Mouse (Mus musculus) heart, embryonic 12.5 days (tissue): ENCODE data around the gene Tceal1. TPM values are rescaled to one million over a fixed set of nuclear protein-coding genes. Genes with fewer than 3 reads are reported as not detected.
A peak's percentile ranks its signal among the peaks of the same experiment; 100 is the strongest.
"Not testable (repeated sequence)": the region's sequence is repeated elsewhere in the genome, so short reads cannot be mapped to it uniquely, and the experiment has no call there.

Experiments used
- ATAC-seq: fragments of 200-750 bp; cut with Nextera tagmentation; 2 replicates; pipeline ENCODE4 v1.8.0; 2017; ENCODE audit warnings: moderate TSS enrichment, moderate library complexity; ENCODE audit not compliant: insufficient number of reproducible peaks, low FRiP score
- H3K27ac ChIP-seq: fragments of 300-500 bp; sonication (generic); 2 replicates; pipeline ENCODE4 v1.5.1; 2016; ENCODE audit warnings: mild to moderate bottlenecking, moderate library complexity; ENCODE audit not compliant: poor library complexity, severe bottlenecking
- H3K27me3 ChIP-seq: fragments of 300-500 bp; sonication (generic); replicated peaks from 2 replicates; pipeline ENCODE4 v1.6.1; 2016; ENCODE audit warnings: mild to moderate bottlenecking, moderate library complexity
- H3K36me3 ChIP-seq: fragments of 300-500 bp; sonication (generic); 2 replicates; pipeline ENCODE4 v1.6.1; 2016; ENCODE audit warnings: mild to moderate bottlenecking, moderate library complexity
- H3K4me1 ChIP-seq: fragments of 300-500 bp; sonication (generic); replicated peaks from 2 replicates; pipeline ENCODE4 v1.6.1; 2016; ENCODE audit warnings: mild to moderate bottlenecking
- H3K4me2 ChIP-seq: fragments of 300-500 bp; sonication (generic); 2 replicates; pipeline ENCODE4 v1.6.1; 2016; ENCODE audit warnings: mild to moderate bottlenecking, moderate library complexity
- H3K4me3 ChIP-seq: fragments of 300-500 bp; sonication (generic); 2 replicates; pipeline ENCODE4 v1.5.1; 2016; ENCODE audit warnings: mild to moderate bottlenecking
- H3K9ac ChIP-seq: fragments of 300-500 bp; sonication (generic); 2 replicates; pipeline ENCODE4 v1.6.1; 2016; ENCODE audit warnings: mild to moderate bottlenecking, moderate library complexity
- H3K9me3 ChIP-seq: fragments of 300-500 bp; sonication (generic); replicated peaks from 2 replicates; pipeline ENCODE4 v1.6.1; 2016; ENCODE audit warnings: mild to moderate bottlenecking, moderate library complexity
- WGBS: fragments of 180-500 bp; shearing (Covaris S2); methylation state at CpG from one replicate; pipeline ENCODE4 v1.1.7; 2016; 5-methylcytosine and 5-hydroxymethylcytosine counted together
- polyA plus RNA-seq: library from polyadenylated mRNA; unstranded; fragments of >200 nt; fragmentation: Nextera tagmentation; extraction: Ambion mirVana; gene quantifications from 2 replicates; pipeline ENCODE4 v1.2.1, GENCODE M21; 2016

Gene Tceal1
- polyA plus RNA-seq, 1 experiment from 2014 or later: 9.3 TPM

DNA sequence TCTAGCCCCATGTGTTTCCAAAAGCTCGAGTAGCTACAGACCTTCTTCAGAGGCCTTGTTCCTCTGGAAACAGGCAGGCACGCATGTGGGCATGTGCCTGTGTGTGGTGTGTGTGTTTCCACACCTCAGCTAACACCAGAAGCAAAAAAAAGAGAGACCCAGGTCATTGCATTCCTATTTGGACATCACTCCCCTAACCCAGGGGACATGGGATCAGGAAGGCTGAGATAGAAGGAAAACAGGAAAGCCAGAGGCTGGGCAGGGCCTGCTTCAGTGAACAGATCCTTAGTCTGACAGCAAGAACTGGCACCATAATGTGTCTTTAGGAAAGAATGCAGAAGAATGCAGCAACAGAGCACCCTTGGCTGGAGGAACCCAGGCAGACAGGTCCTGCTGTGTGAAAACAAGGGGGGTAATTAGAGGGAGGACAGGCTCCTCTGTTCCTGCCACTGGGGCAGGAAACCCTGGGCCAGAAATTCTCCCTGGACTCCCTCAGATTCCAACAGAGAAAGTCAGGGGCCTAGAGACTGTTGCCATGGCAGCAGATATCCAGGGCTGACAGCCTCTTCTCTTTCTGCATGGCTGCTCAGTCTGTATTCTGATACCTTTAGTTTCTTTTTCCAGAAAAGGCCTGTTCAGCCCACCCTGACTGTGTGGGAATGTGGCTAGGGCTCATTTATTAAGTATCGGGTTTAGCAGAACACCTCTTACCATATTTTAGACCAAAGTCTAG, 7.1 kb downstream of the Tceal1 start:
- 62% methylated on average over 3 of the region's 3 CpGs for WGBS
- not testable (repeated sequence) for H3K9me3 ChIP-seq, ATAC-seq

DNA sequence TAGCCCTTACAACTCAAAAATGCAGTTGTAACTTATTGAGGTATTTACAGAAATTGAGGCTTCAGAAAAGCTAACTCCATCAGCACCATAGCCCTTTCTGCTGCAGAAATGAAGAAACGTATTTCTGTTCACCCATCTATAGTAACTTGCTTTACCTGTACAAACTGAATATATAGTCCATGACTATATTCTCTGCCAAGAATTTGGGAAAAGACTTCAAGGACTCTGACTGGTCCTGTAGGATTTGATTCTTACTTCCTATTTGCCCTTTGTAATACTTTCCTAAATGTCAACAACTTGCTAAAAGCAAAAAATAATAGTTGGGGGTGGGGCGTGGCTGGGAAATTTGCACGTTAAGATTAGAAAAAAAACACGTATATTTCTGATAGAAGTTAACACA, 24.2 kb downstream of the Tceal1 start:
- H3K4me2 ChIP-seq: no peak overlapping the region
- no peak for ATAC-seq

More for the DNA sequence above, 7.1 kb downstream of the Tceal1 start:
- not testable (repeated sequence) for H3K27me3 ChIP-seq, H3K4me3 ChIP-seq, H3K27ac ChIP-seq, H3K4me2 ChIP-seq, H3K36me3 ChIP-seq, H3K9ac ChIP-seq, H3K4me1 ChIP-seq

DNA sequence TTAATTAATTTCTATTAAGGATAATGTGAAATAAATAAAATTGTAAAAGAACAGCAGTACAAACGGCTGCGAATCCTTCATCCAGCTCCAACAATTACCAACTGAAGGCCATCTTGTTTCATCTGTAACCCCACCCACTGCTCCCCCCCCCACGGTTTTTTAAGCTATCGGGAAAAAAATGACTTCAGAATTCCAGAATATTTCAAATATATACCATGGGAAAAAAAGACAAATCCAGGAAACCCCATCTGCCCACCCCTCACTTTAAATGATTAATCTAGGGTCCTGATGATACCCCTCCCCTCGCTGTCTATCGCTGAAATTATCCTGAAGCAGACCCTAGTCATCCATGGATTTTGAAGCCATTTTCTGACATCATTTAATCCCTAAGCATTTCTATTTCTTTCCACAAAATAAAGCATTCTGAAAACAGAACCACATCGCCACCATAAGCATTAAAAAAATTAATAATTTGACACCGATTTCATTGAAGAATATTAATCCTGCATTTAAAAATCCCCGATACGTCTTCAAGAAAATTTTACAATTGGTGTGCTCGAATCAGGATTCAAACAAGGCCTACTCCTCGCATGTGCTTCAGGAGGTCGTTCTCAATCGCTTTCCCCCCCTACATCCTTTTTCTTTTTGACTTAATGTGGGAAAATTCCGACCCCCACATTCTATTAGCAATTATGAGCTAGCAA, 32.5 kb downstream of the Tceal1 start:
- ATAC-seq: no peak
- peak overlapping the region; percentile 41 for H3K4me2 ChIP-seq
- H3K27me3 ChIP-seq: no peaks in the 10 kb centered on the region
- no peaks in the 10 kb centered on the region for H3K9me3 ChIP-seq
- 17% methylated on average over 15 of the region's 15 CpGs for WGBS
- H3K36me3 ChIP-seq: peaks cover 11% of the 10 kb centered on the region
- H3K4me3 ChIP-seq: peak overlapping the region; percentile 64
- H3K4me1 ChIP-seq: no peaks in the 10 kb centered on the region
- peak overlapping the region; percentile 78 for H3K9ac ChIP-seq
- H3K27ac ChIP-seq: peak overlapping the region; percentile 83; the same call in 1 of the 2 replicates

More for the DNA sequence above, 24.2 kb downstream of the Tceal1 start:
- H3K27ac ChIP-seq: no peak overlapping the region
- no peaks in the 10 kb centered on the region for H3K4me1 ChIP-seq
- no peaks in the 10 kb centered on the region for H3K9me3 ChIP-seq
- H3K9ac ChIP-seq: no peak overlapping the region
- peaks cover 11% of the 10 kb centered on the region for H3K36me3 ChIP-seq
- H3K4me3 ChIP-seq: no peak overlapping the region
- 75% methylated on average over 4 of the region's 4 CpGs for WGBS
- H3K27me3 ChIP-seq: no peaks in the 10 kb centered on the region

DNA sequence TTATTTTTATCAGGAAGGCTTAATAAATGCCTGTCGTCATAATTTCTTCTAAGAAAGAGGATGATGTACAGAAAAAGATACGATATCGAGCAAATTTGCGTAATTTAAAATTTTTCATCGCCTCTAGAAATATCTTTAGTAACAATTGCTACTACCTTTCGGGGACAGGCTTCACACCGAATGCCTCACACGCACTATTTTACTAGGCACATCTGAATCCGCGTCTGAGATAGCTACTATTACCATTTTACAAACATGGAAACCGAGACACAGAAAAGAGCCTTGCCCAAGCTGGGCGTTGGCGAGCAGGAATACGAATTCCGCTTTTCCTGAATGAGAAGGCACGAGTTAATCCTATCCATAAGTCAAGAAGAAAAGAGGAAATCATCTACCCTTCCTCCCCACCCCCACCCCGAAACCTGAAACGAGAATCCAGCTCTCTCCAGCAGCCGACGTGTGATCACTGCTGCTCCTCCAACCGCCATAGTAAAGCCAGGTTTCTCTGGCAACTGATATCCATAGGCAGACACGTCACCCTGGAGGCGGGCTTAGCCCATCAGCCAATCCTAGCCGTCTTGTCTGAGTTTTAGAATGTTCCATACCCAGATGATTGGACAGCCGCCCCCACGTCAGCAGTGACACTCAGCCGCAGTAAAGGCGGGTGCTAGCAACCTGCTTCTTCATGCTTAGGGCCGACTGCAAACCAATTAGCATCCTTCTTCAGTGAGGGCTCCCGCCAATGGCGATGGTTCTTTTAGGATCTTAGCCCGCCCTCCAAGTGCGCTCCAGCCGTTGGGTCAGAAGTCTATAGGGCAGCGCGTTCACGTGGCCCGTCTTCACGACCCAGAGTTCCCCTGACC, 33.2 kb downstream of the Tceal1 start:
- Histone ChIP-seq H3K9ac (peak overlapping the region; percentile 78), H3K4me1 (no peaks in the 10 kb centered on the region), H3K36me3 (peaks cover 7% of the 10 kb centered on the region), H3K4me2 (no peak overlapping the region), H3K27me3 (no peaks in the 10 kb centered on the region), H3K27ac (peak overlapping the region; percentile 91), H3K9me3 (no peaks in the 10 kb centered on the region), H3K4me3 (peak overlapping the region; percentile 64)
- 18% methylated on average over 39 of the region's 39 CpGs for WGBS
- ATAC-seq: peak; percentile 97

DNA sequence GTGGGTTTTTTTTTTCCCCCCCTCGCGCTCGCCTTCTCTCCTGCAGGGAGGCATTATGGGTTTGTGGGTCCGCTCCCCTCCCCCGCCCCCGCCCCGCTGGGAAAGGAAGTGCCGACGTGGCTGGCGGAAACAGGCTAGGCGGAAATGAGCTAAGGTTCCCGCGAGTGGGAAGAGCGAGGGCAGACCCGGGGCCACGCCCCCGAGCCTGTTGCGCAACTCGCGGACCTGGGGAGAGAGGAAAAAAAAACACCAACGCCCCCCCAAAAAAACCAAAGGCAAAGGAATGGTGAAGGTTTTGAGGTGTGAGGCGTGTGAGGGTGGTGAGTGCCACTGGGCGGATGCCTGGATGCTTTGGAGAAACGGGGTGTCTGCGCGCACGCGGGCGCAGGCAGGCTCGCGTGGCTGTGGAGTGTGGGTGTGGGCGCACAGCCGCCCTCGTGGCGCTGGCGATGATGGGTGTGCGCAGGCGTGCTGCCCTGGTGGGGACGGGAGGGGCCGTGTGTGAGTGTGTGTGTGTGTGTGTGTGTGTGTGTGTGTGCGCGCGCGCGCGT, 33.9 kb downstream of the Tceal1 start:
- Histone ChIP-seq H3K36me3 (peaks cover 6% of the 10 kb centered on the region; the same call in 1 of the 2 replicates), H3K4me1 (no peaks in the 10 kb centered on the region), H3K27ac (peak overlapping the region; percentile 91), H3K9ac (peak overlapping the region; percentile 81), H3K4me2 (peak overlapping the region; percentile 64), H3K4me3 (peak overlapping the region; percentile 52), H3K9me3 (no peaks in the 10 kb centered on the region), H3K27me3 (no peaks in the 10 kb centered on the region)
- WGBS: 24% methylated on average over 44 of the region's 46 CpGs
- peak; percentile 87 for ATAC-seq

DNA sequence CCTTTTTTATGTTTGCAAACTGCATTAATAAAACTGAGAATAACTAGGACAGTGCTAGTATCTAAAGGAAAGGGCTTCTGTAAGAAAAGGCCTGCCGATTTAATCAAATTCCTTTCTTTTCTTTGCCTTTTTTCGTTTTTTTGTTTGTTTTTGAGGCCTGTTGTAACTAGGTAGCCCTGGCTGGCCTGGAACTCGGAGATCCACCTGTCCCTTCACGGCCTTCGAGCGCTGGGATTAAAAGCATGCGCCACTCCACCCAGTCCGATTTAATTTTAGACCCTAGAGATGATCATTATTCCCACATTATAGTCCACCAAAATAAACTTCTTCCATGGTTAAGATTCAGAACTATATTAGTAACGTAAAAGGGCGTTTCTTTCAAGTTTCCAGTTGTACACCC, 34.5 kb downstream of the Tceal1 start:
- 23% methylated on average over 10 of the region's 10 CpGs for WGBS
- ATAC-seq: no peak

DNA sequence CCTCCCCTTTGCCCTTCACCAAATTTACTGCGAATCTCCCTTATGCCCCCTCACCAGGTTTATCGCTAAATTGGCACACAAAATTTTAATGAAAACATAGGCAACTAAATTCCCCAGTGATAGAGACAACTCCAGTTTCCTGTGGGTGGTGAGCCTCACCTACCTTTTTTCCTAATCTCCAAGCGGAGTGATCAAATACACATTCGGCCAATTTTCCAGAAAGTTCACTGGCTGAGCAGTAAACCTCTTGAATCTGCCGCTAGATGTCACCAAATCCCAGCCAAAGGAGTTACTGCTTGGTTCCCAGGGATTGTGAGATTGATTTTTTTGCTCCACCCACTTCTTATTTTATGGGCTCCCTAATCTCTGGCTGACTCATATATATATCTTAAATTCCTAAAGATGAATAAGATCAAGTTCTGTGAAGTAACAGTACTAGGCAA, 34.9 kb downstream of the Tceal1 start:
- H3K4me2 ChIP-seq: peak overlapping the region; percentile 64
- peak overlapping the region; percentile 81 for H3K9ac ChIP-seq
- peak overlapping the region; percentile 52 for H3K4me3 ChIP-seq
- WGBS: 32% methylated on average over 5 of the region's 5 CpGs
- ATAC-seq: no peak
- no peaks in the 10 kb centered on the region for H3K9me3 ChIP-seq
- peaks cover 6% of the 10 kb centered on the region; the same call in 1 of the 2 replicates for H3K36me3 ChIP-seq
- H3K27me3 ChIP-seq: no peaks in the 10 kb centered on the region
- H3K27ac ChIP-seq: peak overlapping the region; percentile 91
- H3K4me1 ChIP-seq: no peaks in the 10 kb centered on the region

More for the DNA sequence above, 34.5 kb downstream of the Tceal1 start:
- peak overlapping the region; percentile 91 for H3K27ac ChIP-seq
- no peaks in the 10 kb centered on the region for H3K9me3 ChIP-seq
- peak overlapping the region; percentile 64 for H3K4me2 ChIP-seq
- peaks cover 6% of the 10 kb centered on the region; the same call in 1 of the 2 replicates for H3K36me3 ChIP-seq
- H3K4me3 ChIP-seq: peak overlapping the region; percentile 52
- no peaks in the 10 kb centered on the region for H3K27me3 ChIP-seq
- peak overlapping the region; percentile 81 for H3K9ac ChIP-seq
- H3K4me1 ChIP-seq: no peaks in the 10 kb centered on the region

DNA sequence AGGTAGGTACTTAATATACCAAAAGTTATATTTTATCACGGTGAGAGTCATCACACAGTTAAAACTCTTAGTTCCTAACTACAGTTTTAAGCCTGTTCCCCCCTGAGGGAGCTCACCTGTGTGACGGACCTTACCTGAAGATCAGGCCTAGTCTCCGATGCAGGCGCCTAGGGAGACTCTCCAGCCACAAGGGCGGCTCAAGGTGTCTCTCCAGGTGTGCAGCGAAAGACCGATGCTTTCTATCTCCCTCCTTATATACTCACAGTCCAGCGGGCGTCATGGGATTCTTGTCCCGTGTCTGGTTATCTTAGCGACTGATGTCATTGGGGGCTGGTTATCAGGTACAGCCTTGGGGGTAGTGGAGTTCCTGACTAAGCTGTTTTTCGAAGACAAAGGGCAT, 35.7 kb downstream of the Tceal1 start, which contains the start of gene Morf4l2:
TSS of gene Morf4l2 (minus strand) at position 232 of the 400 bp plus-strand sequence.
- peaks cover 5% of the 10 kb centered on the region; the same call in 1 of the 2 replicates for H3K36me3 ChIP-seq
- no peaks in the 10 kb centered on the region for H3K9me3 ChIP-seq
- H3K27ac ChIP-seq: peak within 1 kb of the TSS; percentile 91
- H3K4me1 ChIP-seq: no peaks in the 10 kb centered on the region
- ATAC-seq: no peak
- H3K4me3 ChIP-seq: peak within 1 kb of the TSS; percentile 52
- 77% methylated on average over 12 of the region's 12 CpGs for WGBS
- peak within 1 kb of the TSS; percentile 81 for H3K9ac ChIP-seq
- no peaks in the 10 kb centered on the region for H3K27me3 ChIP-seq
- H3K4me2 ChIP-seq: peak within 1 kb of the TSS; percentile 64

DNA sequence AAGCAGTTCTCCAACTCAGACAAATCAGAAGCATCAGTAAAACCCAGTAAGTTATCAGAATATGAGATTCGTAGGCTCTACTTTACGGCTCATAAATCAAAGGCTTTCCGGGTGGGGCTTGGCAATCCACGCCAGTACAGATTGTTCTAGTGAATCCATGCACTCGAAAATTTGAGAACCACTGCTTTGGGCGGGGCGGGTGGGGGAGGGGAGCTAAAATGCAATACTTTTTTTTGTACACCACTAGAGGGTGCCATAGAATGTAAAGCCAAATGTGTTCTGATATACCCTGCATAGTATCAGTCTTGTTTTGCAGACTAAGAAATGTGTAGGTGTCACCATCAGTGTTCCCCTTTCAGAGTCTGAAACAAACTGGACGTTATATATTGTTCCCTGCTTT, 36.9 kb downstream of the Tceal1 start:
- Histone ChIP-seq H3K4me1 (no peaks in the 10 kb centered on the region), H3K4me2 (no peak overlapping the region), H3K27ac (no peak overlapping the region), H3K27me3 (no peaks in the 10 kb centered on the region), H3K4me3 (no peak overlapping the region), H3K9ac (no peak overlapping the region), H3K36me3 (no peaks in the 10 kb centered on the region), H3K9me3 (no peaks in the 10 kb centered on the region)
- no peak for ATAC-seq
- WGBS: 75% methylated on average over 8 of the region's 8 CpGs

DNA sequence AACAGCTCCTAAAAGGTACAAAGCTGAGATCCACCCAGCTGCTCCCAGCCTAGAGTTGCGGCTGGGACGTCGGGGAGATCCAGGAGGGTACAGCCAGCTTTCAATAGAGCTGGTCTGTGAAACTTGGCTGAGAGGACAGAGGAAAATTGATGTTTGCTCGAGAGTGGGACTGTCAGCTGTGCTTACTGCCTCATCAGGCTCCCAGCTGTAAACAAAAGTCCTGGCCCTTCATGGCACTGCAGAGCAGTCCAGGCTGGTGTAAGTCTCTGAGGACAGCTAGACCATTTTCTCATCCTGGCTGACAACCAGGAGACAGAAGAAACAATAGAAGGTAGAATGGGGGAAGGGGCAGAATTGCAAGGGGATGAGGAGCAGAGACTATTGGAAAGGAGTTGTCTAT, 41.5 kb downstream of the Tceal1 start:
- H3K27me3 ChIP-seq: no peaks in the 10 kb centered on the region
- WGBS: 76% methylated on average over 4 of the region's 4 CpGs
- H3K9ac ChIP-seq: no peak overlapping the region
- no peaks in the 10 kb centered on the region for H3K4me1 ChIP-seq
- no peaks in the 10 kb centered on the region for H3K36me3 ChIP-seq
- H3K9me3 ChIP-seq: no peaks in the 10 kb centered on the region
- H3K4me3 ChIP-seq: no peak overlapping the region
- H3K4me2 ChIP-seq: no peak overlapping the region
- ATAC-seq: no peak
- no peak overlapping the region for H3K27ac ChIP-seq
